Mouse (Mus musculus): Measurements from ENCODE around the gene Nucks1. TPM values are rescaled to one million over a fixed set of nuclear protein-coding genes. Genes with fewer than 3 reads are reported as not detected.
A peak's percentile ranks its signal among the peaks of the same experiment; 100 is the strongest.

The Nucks1 gene
- polyA plus RNA-seq, 1 experiment from 2014 or later, result 125 TPM

DNA sequence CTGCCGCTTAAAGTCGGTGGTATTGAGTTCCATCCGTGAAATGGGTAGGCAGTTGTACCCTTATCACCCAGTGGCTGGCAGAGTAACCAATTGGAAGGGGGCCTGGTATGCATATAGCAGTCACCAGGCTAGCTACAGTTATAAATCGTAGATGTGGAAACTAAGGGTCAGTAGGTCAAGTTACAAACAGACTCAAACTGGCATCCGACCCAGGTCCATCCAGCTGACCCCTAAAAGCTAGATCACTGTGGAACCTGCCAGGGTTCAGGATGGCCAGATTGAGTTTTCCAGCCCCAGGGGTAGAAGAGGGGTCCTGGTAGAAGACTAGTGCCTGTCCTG, 60.0 kb downstream of the Nucks1 start:
- H3K4me1 ChIP-seq, result peaks cover 33% of the 10 kb centered on the region
- no peak overlapping the region for H3K4me3 ChIP-seq

DNA sequence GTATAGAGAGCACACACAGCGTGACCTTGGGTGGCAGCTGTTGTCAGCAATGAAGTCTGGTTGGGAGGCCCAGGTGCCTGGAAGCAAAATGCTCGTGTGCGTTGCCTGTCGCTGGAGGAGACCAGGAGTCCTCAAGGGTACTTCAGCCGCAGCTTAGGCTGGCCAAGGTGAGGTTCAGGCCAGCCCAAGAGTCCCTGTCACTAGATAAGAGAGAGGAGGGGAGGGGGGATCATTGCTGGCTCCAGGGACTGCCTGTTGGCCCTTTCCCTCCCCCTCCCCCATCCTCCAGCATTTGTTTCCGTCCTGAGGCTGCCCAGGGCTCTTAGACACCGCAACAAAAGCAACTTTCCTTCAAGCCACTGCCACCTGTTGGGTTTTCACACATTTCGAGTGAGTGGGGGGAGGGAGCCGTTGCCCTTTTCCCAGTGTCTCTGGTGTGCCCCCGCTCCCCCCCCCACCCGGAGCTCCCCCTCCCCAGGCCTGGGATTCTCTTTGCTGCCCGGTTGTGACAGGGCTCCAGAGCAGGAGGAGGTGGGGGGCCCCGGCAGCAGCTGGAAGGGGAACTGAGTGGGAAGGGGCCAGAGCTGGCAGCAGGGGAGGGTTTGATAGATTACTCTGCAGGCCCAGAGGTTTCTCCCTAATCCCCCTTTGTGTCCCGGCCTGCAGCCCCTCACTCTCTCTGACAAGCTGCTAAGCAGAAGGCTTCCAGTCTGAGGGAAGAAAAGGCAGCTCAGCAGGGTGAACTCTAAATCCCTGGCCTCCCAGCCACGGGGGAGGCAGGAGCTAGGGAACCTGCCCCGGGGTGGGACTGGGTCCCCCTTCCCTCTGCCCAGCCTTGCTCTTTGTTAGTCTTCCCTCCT, 60.6 kb downstream of the Nucks1 start:
- 5% methylated on average over 16 of the region's 16 CpGs for WGBS
- Histone ChIP-seq H3K9ac (peak overlapping the region; percentile 25; the same call in 1 of the 2 replicates), H3K4me2 (replicated peaks) (peak overlapping the region; percentile 31), H3K4me1 (peaks cover 33% of the 10 kb centered on the region), H3K4me3 (no peak overlapping the region), H3K27me3 (peaks cover 22% of the 10 kb centered on the region), H3K9me3 (no peaks in the 10 kb centered on the region), H3K27ac (peak overlapping the region; percentile 71), H3K36me3 (no peaks in the 10 kb centered on the region)
- ATAC-seq (ENCODE audit: insufficient number of reproducible peaks, insufficient read depth, low FRiP score, low TSS enrichment), result peak; percentile 19; the same call in 1 of the 2 replicates

More for the DNA sequence above, 60.0 kb downstream of the Nucks1 start:
- ATAC-seq (ENCODE audit: insufficient number of reproducible peaks, insufficient read depth, low FRiP score, low TSS enrichment), result no peak
- Histone ChIP-seq H3K9me3 (no peaks in the 10 kb centered on the region), H3K27ac (peak overlapping the region; percentile 71; the same call in 1 of the 2 replicates), H3K36me3 (no peaks in the 10 kb centered on the region), H3K4me2 (replicated peaks) (peak overlapping the region; percentile 31; the same call in 1 of the 2 replicates), H3K27me3 (peaks cover 22% of the 10 kb centered on the region), H3K9ac (no peak overlapping the region)
- WGBS, result 43% methylated on average over 5 of the region's 5 CpGs

DNA sequence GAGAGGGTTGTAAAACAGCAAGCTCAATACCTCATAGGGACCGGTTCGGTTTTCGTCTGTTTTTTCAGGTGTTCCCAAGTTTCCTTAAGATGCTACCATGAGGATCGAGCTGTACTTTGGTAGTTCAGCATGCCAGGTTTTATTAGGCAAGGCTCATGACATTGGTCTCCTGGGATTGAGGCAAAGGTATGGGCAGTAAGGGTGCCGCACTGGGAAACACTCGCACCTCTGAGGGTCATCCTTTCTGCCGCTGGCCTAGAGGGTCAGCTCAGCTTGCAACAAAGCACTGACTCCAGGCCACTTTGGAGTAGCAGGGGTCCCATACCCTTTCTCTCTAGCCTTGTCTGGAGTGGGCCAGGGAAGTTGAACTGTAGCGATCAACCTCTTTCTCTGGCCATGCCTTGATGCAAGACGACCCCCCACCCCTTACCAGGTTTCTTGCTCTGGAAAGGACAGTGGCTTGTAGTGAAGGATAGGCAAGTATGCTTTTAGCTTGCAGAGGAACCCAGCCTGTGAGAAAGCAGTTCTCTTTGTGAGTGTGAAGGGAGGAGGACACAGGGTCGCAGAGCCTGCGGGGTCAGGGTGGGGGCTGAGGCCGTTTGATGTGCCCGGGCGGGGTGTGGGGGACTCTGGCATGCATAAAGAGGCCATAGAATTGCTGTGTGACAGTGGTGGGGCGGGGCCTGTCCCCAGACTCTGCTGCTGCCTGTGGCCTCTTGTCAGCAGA, 61.6 kb downstream of the Nucks1 start:
- H3K4me2 ChIP-seq (replicated peaks), result no peak overlapping the region
- H3K27ac ChIP-seq, result peak overlapping the region; percentile 71; the same call in 1 of the 2 replicates
- no peaks in the 10 kb centered on the region for H3K9me3 ChIP-seq
- H3K9ac ChIP-seq, result no peak overlapping the region
- H3K4me3 ChIP-seq, result no peak overlapping the region
- H3K27me3 ChIP-seq, result peaks cover 15% of the 10 kb centered on the region; the same call in 1 of the 2 replicates
- H3K4me1 ChIP-seq, result peaks cover 33% of the 10 kb centered on the region
- 13% methylated on average over 15 of the region's 15 CpGs for WGBS
- no peaks in the 10 kb centered on the region for H3K36me3 ChIP-seq
- 0 out of 2 replicates have a peak, but pooled peaks have one; percentile 18 for ATAC-seq (ENCODE audit: insufficient number of reproducible peaks, insufficient read depth, low FRiP score, low TSS enrichment)

DNA sequence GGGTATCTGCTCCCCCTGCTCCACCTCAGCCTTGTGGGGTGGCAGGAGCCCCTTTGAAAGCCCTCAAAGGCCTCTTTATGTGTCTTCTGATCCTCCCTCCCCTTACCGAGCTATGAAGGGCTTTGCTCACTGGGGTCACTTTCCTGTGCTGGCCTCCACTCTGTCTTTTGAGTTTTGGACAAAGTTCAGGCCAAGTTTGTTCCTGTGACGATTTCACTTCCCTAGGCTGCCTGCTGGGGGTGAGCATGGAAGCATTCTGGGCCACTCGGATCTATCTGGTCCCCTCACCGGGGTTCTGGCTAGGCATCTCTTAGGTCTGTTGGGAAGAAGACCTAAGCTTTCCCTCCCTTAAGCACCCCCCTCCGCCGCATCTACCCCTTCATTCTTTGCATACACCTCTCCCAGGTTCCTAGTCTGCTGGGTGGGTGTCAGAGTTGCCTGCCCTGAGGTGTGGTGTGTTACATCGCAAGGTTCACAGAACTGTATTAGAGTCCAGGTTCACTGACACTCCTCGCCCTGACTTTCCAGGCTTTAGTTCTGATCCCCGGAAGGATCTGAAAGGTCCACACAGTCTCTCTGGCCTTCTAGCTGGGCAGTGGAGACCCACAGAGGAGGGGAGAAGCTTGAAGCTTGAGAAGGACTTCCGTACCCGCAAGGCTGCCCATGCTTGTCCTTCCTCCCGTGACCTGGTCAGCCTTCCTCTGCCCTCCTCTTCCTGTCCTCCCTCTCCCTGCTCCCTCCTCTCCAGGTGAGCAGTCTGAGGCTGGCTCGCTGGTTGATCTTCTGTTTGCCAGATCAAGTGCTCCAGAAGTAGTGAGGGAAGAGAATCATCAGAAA, 62.4 kb downstream of the Nucks1 start:
- Histone ChIP-seq H3K4me2 (replicated peaks) (no peak overlapping the region), H3K4me1 (peaks cover 33% of the 10 kb centered on the region), H3K36me3 (no peaks in the 10 kb centered on the region), H3K27ac (no peak overlapping the region), H3K4me3 (no peak overlapping the region), H3K27me3 (peaks cover 15% of the 10 kb centered on the region; the same call in 1 of the 2 replicates), H3K9ac (no peak overlapping the region), H3K9me3 (no peaks in the 10 kb centered on the region)
- WGBS, result 20% methylated on average over 13 of the region's 13 CpGs
- no peak for ATAC-seq (ENCODE audit: insufficient number of reproducible peaks, insufficient read depth, low FRiP score, low TSS enrichment)

DNA sequence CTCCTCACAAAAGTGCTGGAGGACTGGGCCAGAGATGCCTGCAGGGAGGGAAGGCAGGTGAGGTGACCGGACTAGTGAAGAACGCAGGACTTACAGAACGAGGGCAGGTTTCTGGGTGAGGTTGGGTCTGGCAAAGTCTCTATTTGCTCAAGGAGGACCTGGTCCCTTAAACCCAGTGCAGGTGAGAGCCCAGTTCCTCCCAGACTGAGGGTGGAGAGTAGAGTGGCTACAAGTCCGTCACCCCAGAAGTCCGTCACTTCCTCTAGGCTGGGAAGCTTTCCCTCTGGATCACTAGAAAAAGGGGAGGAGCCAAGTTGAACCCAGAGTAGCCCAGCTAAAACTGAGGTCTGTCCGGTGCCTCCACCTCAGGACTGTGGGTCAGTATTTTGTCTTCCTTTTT, 63.7 kb downstream of the Nucks1 start:
- H3K36me3 ChIP-seq, result no peaks in the 10 kb centered on the region
- H3K4me3 ChIP-seq, result no peak overlapping the region
- peaks cover 33% of the 10 kb centered on the region for H3K4me1 ChIP-seq
- no peaks in the 10 kb centered on the region for H3K9me3 ChIP-seq
- no peak for ATAC-seq (ENCODE audit: insufficient number of reproducible peaks, insufficient read depth, low FRiP score, low TSS enrichment)
- WGBS, result 77% methylated on average over 6 of the region's 6 CpGs
- no peak overlapping the region for H3K27ac ChIP-seq
- H3K27me3 ChIP-seq, result peaks cover 10% of the 10 kb centered on the region; the same call in 1 of the 2 replicates
- no peak overlapping the region for H3K9ac ChIP-seq
- no peak overlapping the region for H3K4me2 ChIP-seq (replicated peaks)

DNA sequence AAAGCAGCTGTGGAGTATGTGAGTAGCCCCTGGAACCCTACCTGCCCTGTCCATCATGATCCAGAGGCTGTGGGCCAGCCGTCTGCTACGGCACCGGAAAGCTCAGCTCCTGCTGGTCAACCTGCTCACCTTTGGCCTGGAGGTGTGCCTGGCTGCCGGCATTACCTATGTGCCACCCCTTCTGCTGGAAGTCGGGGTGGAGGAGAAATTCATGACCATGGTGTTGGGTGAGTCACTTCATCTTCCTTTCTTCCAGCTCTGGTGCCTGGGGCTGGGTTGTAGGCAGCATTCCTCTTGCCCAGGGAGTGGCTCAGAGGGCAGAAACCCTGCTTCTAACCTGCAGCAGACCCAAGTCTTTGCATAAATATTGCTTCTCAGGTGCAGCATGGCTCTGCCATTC, 66.6 kb downstream of the Nucks1 start:
- Histone ChIP-seq H3K4me1 (peaks cover 16% of the 10 kb centered on the region), H3K36me3 (no peaks in the 10 kb centered on the region), H3K27ac (no peak overlapping the region), H3K4me2 (replicated peaks) (no peak overlapping the region), H3K27me3 (peaks cover 7% of the 10 kb centered on the region; the same call in 1 of the 2 replicates), H3K9ac (no peak overlapping the region), H3K4me3 (no peak overlapping the region), H3K9me3 (no peaks in the 10 kb centered on the region)
- WGBS, result 79% methylated on average over 5 of the region's 5 CpGs
- no peak for ATAC-seq (ENCODE audit: insufficient number of reproducible peaks, insufficient read depth, low FRiP score, low TSS enrichment)

DNA sequence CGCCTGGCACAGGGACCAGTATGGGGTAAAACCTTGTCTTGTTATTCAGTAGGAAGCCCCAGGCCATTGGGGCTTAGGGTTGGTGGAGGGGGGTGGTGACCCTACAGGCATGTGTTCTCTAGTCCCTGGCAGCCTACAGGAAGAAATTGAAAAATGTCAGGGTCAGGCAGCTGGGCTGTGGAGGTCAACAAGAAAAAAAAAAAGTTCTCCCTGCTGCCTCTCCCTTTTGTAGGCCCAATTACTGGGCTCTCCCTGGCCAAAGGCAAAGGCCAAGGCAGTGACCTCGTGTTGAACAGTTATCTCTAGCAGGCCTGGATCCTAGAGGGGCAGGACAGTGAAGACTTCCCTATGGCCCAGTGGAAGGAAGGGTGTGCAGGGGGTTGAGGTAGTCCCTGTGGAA, 70.1 kb downstream of the Nucks1 start:
- Histone ChIP-seq H3K9me3 (no peaks in the 10 kb centered on the region), H3K27ac (no peak overlapping the region), H3K9ac (no peak overlapping the region), H3K36me3 (no peaks in the 10 kb centered on the region), H3K27me3 (no peaks in the 10 kb centered on the region), H3K4me2 (replicated peaks) (no peak overlapping the region), H3K4me3 (no peak overlapping the region), H3K4me1 (no peaks in the 10 kb centered on the region)
- WGBS, result 17% methylated on average over 2 of the region's 2 CpGs
- no peak for ATAC-seq (ENCODE audit: insufficient number of reproducible peaks, insufficient read depth, low FRiP score, low TSS enrichment)

DNA sequence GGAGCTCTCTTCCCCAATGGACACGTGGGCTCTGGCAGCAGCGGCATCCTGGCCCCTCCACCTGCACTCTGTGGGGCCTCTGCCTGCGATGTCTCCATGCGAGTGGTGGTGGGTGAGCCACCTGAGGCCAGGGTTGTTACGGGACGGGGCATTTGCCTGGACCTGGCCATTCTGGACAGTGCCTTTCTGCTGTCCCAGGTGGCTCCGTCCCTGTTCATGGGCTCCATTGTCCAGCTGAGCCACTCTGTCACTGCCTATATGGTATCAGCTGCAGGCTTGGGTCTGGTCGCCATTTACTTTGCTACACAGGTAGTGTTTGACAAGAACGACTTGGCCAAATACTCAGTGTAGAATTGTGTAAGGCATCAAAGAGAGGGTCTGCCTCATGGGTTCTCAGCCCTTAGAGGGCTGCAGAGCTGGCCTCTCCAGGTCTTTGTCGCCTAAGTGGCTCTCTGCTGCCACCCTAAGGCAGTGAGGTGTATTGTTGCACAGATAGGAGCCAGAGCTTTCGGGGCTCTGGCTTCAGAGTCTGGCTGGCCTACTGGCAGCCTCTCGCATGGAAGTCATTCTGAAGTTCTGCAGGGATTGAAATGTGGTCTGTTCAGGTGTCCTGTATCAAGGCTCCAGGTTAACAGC, 71.2 kb downstream of the Nucks1 start:
- Histone ChIP-seq H3K27me3 (no peaks in the 10 kb centered on the region), H3K27ac (no peak overlapping the region), H3K4me1 (no peaks in the 10 kb centered on the region), H3K9me3 (no peaks in the 10 kb centered on the region), H3K4me3 (no peak overlapping the region), H3K4me2 (replicated peaks) (no peak overlapping the region), H3K9ac (no peak overlapping the region), H3K36me3 (no peaks in the 10 kb centered on the region)
- WGBS, result 50% methylated on average over 12 of the region's 12 CpGs
- no peak for ATAC-seq (ENCODE audit: insufficient number of reproducible peaks, insufficient read depth, low FRiP score, low TSS enrichment)

DNA sequence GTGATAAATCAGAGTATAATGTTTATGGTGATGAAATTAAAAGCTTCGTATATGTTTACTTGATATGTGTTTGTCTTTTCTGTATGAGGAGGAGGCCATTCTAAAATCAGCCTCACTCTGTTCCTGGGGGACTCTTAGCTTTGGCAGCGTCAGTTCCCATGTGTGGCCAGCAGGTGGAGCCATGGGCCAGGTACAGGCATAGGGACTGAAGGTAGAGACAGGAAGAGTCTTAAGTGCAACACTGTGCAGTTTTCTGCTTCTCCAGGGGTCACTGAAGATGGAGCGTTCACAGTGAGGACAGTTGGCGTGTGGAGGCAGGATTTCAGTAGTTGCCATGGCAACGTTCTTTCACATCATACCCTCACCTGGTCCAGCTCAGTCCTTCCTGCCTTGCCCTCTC, 72.6 kb downstream of the Nucks1 start:
- Histone ChIP-seq H3K27ac (no peak overlapping the region), H3K4me2 (replicated peaks) (no peak overlapping the region), H3K9ac (no peak overlapping the region), H3K4me1 (no peaks in the 10 kb centered on the region), H3K4me3 (no peak overlapping the region), H3K9me3 (no peaks in the 10 kb centered on the region), H3K27me3 (no peaks in the 10 kb centered on the region), H3K36me3 (no peaks in the 10 kb centered on the region)
- 14% methylated on average over 5 of the region's 5 CpGs for WGBS
- ATAC-seq (ENCODE audit: insufficient number of reproducible peaks, insufficient read depth, low FRiP score, low TSS enrichment), result no peak

DNA sequence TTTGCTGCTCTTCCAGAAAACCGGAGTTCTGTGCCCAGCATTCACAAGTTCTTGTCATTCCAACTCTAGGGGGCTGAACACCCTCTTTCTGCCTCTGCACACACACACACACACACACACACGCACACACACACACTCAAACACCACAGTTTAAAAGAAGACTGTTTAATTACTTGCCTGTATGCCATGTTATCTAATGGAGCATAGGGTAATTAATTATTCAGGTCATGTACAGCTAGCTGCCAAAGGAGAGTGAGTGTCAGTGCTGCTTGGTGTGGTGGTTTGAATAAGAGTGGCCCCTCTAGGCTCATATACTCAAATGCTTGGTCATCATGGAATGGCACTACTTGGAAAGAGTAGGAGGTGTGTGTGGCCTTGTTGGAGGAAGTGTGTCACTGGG, 73.5 kb downstream of the Nucks1 start:
- ATAC-seq (ENCODE audit: insufficient number of reproducible peaks, insufficient read depth, low FRiP score, low TSS enrichment), result no peak
- Histone ChIP-seq H3K4me3 (no peak overlapping the region), H3K27me3 (no peaks in the 10 kb centered on the region)

More for the DNA sequence above, 73.5 kb downstream of the Nucks1 start:
- 85% methylated on average over 2 of the region's 2 CpGs for WGBS
- H3K9ac ChIP-seq, result no peak overlapping the region
- no peaks in the 10 kb centered on the region for H3K4me1 ChIP-seq
- H3K9me3 ChIP-seq, result no peaks in the 10 kb centered on the region
- no peak overlapping the region for H3K4me2 ChIP-seq (replicated peaks)
- H3K36me3 ChIP-seq, result no peaks in the 10 kb centered on the region
- H3K27ac ChIP-seq, result no peak overlapping the region

Measured in embryonic facial prominence, embryonic 12.5 days (tissue).